Mouse (Mus musculus) MEL (cell line): ENCODE measurements around the gene Mbnl1.

Experiments
- CTCF ChIP-seq, 3 experiments: IDR thresholded peaks in 2 of 3; conservative IDR thresholded peaks in 1 of 3; 2 replicates each; pipeline ENCODE4 v1.5.1; 2011 to 2012; ENCODE audit warnings: low read length in 3 of 3, low read depth in 2 of 3, mild to moderate bottlenecking in 2 of 3, improper control_type of control experiment in 1 of 3, inconsistent platforms in 1 of 3, mixed read lengths in 1 of 3, moderate library complexity in 1 of 3; ENCODE audit not compliant: control insufficient read depth in 1 of 3, insufficient read depth in 1 of 3, poor library complexity in 1 of 3, severe bottlenecking in 1 of 3
- GATA1 ChIP-seq: IDR thresholded peaks from 2 replicates; pipeline ENCODE4 v1.6.1; 2011; ENCODE audit warnings: low read depth, low read length, improper control_type of control experiment
- MAFK ChIP-seq: IDR thresholded peaks from 2 replicates; pipeline ENCODE4 v1.6.1; 2011; ENCODE audit warnings: low read depth, mild to moderate bottlenecking, low read length, improper control_type of control experiment, borderline replicate concordance
- MAX ChIP-seq: IDR thresholded peaks from 2 replicates; pipeline ENCODE4 v1.6.1; 2011; ENCODE audit warnings: low read length, improper control_type of control experiment
- POLR2A ChIP-seq, 2 experiments: IDR thresholded peaks; 2 replicates each; pipeline ENCODE4 v1.6.1; 2011 to 2012; ENCODE audit warnings: low read length in 2 of 2, mild to moderate bottlenecking in 2 of 2, control low read depth in 1 of 2, improper control_type of control experiment in 1 of 2, low read depth in 1 of 2, moderate library complexity in 1 of 2; ENCODE audit not compliant: control insufficient read depth in 1 of 2, insufficient read depth in 1 of 2, poor library complexity in 1 of 2
- SIN3A ChIP-seq: IDR thresholded peaks from 2 replicates; pipeline ENCODE4 v1.6.1; 2012; ENCODE audit warnings: low read length, improper control_type of control experiment, inconsistent platforms
- TBP ChIP-seq: IDR thresholded peaks from 2 replicates; pipeline ENCODE4 v1.8.0; 2011; ENCODE audit warnings: low read depth, low read length, improper control_type of control experiment

DNA sequence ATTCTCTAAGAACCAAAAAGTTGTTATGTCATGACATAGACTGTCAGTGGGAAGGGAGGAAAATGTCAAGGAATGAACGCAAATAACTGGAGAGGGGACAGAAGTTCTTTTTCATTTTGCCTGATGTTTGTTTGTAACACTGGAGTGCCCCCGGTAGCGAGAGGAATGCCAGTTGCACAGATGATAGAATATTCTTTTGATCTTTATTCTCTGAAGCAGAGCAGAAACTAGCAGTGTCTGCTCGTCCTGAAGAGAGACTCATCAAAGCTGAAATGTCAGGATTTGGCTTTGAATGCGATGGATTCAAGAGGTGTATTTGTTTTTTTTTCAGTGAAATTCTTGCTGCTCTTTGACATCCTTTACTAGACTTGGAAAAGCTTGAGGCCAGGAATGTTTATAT is 77.9 kb downstream of the Mbnl1 start:
- TF ChIP-seq CTCF (IDR thresholded peaks at IDR 0.05 in 2 of 3, conservative IDR thresholded peaks at IDR 0.05 in 1 of 3; ENCODE audit: control insufficient read depth in 1 of 3, insufficient read depth in 1 of 3, low read depth in 2 of 3, low read length in 3 of 3, poor library complexity in 1 of 3, severe bottlenecking in 1 of 3) (no peak), GATA1 (no peak), TBP (no peak), SIN3A (no peak), MAX (no peak), POLR2A (IDR thresholded peaks at IDR 0.05; ENCODE audit: control insufficient read depth in 1 of 2, insufficient read depth in 1 of 2, low read depth in 1 of 2, low read length in 2 of 2, poor library complexity in 1 of 2) (no peak), MAFK (no peak)
